Mouse (Mus musculus): Measurements from ENCODE around the gene Clybl. TPM values are rescaled to one million over a fixed set of nuclear protein-coding genes. Genes with fewer than 3 reads are reported as not detected.

The Clybl gene
- total RNA-seq, 2 experiments from 2014 or later: 62.1 to 68.5 TPM

DNA sequence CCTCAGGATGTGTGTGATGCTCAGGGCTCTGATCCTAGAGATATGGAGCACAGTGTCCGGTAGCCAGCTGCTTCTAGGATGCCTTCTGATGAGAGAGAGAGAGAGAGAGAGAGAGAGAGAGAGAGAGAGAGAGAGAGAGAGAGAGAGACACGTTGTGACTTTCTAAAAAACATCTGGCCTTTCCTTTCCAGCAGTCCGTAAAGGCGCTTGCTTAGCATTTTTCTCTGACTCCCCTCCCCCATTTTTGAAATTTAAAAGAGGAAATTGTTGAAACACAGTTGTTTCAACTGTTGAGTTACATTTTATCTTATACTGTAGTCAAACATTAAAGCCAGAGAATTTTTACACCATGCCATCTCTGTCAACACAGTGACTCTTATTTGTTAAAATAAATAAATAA is 114.9 kb downstream of the Clybl start:
- no peak for DNase-seq
- intact Hi-C loops (cut with DNase I): no loop called here

DNA sequence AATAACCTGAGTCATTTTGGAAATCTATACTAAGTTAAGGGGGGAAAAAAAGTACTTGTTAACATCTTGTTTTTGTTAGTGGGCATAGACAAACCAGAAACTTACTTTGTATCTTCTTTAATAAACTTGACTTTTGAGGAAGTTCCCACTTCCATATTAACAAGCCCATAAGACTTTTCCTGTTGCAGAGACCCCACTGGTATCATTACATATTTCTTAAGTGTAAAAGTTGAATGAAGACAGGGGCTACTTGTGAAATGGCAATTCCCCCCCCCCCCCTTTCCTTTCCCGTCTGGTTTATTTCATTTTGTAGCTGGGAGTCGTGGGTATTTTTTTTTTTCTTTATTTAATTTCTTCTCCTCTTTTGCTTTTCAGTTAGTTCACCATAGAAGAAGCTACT is 115.4 kb downstream of the Clybl start:
- intact Hi-C loops (cut with DNase I): no loop called here
- DNase-seq: no peak

DNA sequence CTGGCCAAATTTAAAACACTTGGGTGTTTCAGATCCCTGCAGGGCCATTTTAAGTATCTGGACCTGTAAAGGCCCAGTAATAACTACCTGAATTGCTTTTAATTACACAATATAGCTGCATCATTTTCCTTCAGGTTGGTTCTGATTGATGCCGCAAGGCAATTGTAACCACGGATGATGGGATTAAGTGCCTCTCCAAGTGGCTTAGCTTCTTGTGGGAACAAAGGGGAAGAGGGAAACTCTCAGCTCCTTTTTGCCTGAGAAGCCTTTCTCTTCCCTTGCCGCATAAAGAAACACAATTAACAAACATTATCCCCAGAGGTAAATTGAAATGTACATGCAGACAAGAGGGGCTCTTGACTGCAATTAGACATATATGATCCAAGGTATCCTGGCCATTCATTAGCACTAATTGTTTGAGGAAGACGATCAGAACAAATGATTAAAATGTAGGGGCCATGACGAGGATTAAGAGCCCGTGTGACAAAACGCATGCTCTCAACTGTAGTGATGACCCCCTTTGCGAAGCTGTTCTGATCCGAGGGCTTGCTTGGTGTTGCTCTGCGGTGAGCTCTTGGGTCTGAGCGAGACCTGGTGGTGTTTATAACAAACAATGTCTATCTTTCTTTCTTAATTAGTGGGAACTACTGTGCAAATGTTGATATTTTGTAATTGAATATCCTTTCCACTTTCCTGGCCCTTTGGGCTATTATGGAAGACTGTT is 116.0 kb downstream of the Clybl start:
- intact Hi-C loops (cut with DNase I): no loop called here
- DNase-seq: no peak

DNA sequence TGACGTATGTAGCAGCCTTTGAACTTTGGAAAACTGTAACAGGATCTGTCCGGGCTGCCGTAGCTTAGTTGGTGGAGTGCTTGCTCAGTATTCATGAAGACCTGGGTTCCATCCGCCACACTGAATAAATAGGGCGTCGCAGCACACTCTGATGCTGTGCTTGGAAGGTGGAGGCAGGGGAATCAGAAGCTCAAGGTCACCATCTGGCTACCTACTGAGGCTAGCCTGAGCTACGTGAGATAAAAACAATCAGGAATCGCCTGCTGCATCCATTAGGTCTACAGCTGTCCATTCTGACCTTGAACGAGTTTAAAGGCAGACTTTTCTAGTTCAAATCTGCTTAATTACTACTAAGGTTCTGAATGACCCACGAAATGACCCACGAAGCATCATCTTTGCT is 118.8 kb downstream of the Clybl start:
- no peak for DNase-seq
- intact Hi-C loops (cut with DNase I): no loop called here

DNA sequence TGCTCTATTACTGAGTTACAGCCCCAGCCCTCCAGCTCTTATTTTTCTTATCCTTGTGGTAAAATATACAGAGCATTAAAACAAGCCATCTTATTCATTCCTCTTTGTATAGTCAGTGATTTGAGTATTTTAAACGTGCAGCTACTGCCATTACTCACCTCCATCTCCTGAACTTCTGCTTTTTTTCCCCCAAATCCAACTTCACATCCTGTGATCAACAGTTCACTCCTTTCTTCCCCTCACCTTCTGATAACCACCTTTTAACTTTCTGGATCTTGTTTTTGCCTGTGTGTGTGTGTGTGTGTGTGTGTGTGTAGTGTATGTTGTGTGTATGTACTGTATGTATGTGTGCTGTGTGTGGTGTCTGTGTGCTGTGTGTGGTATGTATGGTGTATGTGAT is 122.3 kb downstream of the Clybl start:
- DNase-seq: no peak
- intact Hi-C loops (cut with DNase I): no loop called here

DNA sequence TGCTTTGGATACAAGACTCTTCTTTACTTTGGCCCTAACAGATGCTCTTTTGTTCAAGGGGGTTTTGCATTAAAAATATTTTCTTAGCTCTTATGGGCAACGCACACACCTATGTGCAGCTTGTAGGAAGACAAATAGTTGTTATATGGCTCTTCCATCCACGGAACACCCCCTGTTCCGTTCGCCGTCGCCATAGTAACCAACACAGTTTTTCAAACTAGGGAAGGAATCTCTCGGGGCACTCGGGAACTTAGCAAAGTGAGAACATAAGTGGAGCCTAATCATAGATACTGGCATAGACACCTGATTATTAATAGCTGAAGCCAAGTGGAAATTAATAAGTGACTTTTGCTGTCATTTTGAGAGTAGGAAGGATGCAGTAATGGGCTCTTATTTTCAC is 123.6 kb downstream of the Clybl start:
- no peak for DNase-seq
- intact Hi-C loops (cut with DNase I): no loop called here

DNA sequence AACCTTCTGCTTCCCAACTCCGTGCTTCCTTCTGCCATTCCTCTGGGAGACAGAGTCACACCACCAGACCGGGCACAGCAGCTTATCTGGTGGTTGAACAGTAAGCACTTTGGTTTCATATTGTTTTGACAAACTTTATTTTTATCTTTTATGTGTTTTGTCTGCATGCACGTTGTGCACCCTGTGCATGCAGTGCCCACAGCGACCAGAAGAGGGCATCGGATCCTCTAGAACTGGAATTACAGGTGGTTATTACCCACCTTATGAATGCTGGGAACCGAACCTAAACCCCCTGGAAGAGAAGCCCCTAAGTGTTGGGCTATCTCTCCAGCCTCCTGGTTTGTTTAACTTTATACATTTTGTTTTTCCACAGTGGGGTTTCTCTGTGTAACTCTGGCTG is 130.9 kb downstream of the Clybl start:
- intact Hi-C loops (cut with DNase I): no loop called here
- no peak for DNase-seq

DNA sequence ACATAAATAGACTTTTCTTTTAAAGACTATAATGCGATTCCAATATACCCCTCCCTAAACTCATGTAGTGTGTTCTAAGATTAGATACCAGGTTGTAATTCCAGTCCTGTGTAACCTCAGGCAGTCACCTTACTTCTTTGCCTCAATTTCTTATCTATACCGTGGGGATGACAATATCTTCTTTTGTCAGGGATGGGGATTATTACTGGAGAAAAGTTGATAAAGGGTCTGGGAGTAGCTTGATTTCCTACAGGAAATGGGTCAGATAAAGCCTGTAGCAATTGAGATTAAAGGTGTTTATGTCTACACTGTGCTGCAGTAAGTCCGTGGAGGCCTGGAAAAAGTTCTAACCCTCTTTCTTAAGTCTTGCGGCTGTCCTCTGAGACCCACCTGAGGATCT is 131.8 kb downstream of the Clybl start:
- intact Hi-C loops (cut with DNase I): no loop called here

DNA sequence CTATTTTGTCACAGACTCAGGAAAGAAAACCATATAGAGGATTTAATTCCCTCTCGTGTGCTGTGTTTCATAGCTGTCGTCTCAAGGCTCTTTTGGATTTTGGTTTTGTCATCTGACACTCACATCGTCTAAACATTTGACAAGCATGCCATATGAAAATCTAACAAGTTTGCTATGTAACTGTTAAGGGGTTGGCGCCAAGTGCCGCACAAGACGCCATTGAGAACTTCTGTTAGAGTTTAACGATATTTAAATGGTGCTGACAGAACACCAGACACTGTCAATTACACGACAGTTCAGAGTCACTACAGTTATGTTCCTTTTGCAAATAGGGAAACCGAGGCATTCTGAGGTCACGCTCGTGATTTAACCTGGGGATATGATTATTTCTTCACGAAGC is 134.2 kb downstream of the Clybl start:
- no peak for DNase-seq
- intact Hi-C loops (cut with DNase I): no loop called here

More for the DNA sequence above, 131.8 kb downstream of the Clybl start:
- DNase-seq: no peak

DNA sequence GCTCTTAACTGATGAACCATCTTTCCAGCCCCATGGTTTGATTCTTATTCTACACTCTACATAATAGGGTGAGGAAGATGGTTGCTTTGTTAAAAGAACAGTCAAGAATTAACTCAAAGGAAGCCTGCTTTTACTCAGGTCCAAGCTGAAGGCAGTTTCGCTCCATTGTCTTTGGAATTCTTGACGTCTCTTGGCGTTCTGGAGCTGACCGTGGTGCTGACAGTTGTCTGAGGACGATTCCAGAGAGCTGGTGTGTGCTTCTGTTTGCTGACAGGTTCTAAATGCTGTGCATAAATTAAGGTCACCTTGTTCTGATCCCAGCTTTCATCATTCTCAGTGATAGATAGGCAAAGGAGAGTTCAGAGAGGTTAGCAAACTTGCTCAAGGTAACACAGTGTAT is 140.6 kb downstream of the Clybl start:
- intact Hi-C loops (cut with DNase I): no loop called here
- DNase-seq: no peak

DNA sequence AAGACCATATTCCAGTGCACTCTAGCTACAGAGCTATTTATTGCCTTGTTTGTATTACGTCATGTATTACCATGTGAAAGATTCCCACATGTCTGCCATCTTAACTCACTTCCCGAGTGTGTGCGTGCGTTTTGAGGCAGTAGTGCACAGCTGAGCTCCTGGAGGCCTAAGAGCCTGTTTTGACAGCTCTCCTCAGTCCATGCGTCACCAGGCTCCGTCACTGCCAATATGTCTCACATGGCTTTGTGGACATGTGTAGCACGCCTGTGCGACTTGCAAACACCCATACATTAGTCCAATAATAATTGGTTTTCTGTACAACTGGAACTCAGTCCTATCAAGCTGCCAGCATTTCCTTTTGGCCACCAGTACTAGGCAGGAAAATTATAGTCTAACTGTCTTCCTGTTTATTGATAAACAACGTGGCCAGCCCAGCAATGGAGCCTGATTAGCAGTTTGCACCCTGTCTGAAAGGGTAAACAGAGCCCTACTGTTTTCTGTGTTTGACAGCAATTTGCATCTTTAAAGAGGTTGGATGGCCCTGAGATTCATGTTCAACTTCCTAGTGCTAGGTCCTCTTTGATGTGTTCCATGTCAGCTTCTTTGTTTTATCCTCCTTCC is 142.4 kb downstream of the Clybl start:
- intact Hi-C loops (cut with DNase I): no loop called here
- no peak for DNase-seq

DNA sequence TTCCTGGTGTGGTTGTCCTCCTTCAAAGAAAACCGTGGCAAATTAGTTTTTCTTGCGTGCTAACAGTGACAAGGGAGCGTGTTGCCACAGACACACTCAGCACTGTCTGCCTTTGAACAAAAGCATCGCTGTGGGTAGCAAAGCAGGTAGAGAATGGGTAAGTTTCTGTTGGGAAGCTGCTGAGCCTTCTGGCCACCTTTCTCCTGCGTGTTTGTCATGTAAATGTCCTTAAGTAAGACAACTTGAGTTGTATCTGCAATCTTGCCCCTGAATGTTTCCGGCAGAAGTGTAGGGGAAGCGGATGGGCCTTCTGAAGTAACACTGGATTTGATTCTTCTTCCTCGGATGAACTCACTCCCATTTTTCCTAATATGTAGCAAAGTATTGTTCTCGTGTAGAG is 148.6 kb downstream of the Clybl start:
- intact Hi-C loops (cut with DNase I): no loop called here
- DNase-seq: no peak

DNA sequence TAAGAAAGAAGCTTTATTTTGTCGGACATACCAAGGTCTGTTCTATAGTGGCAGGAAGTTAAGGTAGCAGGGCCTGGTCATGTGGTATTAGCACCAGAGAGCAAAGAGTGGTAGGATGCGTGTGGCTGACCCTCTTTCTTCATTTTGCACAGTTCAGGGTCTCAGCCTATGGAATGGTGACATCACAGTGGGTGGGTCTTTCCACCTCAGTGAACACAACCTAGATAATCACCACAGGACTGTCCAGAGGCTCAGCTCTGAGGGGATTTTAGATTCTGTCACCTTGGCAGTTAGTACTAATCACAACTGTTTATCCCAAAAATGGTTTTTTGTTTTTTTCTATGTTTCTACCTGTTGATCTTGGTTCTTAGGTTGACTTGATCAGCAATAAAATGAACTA is 149.2 kb downstream of the Clybl start:
- no peak for DNase-seq
- intact Hi-C loops (cut with DNase I): no loop called here

DNA sequence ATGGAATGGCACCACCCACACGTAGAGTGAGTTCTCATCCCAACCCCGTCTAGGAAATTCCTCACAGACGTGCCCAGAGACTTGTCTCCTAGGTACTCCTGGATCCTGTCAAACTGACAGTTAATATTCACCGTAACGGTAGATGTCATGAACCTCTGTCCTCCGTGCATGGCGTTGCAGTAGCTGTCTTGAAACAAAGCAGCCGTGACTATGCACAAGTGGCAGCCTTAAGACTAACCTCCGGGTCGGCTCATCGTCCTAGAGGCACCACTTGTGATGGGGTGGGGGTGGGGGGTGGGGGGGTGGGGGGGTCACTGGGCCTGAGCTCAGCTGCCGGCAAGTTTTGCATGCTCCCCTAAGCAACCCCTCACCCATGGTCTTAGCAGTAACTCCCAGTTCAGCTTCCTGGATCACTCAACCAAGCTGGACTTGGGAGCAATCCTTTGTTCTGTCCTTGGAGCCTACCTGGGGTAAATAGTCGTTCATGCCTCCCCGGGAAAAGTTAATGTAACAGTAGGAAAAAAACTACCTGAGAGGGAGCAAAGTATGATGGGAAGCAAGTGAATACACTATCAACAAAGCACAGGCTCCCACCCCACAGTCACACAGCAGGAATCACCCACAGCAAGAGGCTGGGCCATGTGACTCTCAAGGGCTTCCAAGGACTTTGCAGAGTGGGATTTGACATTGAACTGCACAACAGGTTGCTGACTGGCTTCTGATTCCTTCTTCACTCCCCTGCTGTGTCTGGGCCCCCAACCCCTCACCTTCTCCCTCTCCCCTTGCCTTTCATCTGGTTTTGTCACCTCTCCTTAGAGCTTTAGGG is 150.3 kb downstream of the Clybl start:
- DNase-seq: no peak
- intact Hi-C loops (cut with DNase I): no loop called here

DNA sequence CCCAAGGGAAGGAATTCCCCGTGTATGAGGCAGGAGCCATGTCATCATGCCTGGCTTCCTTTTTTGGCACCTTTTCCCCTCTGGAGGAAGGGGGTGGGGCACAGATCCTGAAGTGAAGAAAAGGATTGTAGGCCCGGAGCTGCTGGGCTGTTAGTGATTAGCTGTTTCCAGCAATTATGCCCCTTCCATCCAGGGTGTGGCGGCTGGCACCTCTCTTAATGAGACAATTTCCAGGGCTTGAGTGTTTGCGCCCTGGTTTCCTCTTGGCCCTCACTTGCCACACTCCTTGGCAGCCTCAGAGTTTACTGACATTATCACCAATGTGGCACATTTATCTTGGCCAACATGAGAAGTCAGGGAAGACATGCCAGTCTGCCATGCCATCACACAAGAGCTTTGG is 155.5 kb downstream of the Clybl start:
- intact Hi-C loops (cut with DNase I): no loop called here
- DNase-seq: no peak

DNA sequence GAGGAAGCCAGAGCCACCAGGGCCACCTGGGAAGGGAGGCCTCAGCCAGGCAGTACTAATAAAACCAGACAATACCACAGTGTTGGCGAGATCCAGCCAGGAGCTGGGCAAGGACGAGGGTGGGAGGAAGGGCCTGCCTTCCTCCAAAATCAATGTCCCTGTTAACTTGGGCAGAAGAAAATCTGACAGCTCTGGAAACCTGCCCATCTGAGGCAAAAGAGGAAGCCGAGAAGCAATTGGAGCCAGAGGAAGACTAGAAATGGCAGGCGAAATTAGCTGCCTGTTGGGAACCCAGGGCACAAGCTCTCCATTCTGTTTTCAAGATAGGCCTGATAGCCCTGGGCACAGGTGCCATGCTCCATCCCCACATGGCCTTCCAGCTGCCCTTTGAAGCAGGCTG is 157.3 kb downstream of the Clybl start:
- intact Hi-C loops (cut with DNase I): no loop called here
- DNase-seq: no peak

DNA sequence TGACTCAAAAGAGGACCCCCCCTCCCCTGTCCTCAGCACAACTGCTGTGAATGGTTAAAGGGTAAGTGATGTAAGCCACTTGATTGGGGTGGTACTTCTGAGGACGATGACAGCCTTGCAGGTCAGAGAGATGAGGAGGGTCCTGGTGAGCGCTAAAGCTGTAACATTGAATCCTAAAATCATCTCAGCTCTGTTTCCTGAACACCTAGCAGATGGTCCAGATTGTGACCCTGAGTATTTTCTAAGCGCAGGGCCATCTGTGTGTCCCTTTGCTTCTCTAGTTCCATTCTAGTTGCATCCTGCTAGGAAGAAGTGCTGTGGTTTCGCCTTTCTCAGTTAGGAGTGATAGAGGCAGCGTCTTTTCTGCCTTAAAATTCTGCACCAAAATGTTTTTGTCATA is 158.6 kb downstream of the Clybl start:
- DNase-seq: no peak
- intact Hi-C loops (cut with DNase I): no loop called here

DNA sequence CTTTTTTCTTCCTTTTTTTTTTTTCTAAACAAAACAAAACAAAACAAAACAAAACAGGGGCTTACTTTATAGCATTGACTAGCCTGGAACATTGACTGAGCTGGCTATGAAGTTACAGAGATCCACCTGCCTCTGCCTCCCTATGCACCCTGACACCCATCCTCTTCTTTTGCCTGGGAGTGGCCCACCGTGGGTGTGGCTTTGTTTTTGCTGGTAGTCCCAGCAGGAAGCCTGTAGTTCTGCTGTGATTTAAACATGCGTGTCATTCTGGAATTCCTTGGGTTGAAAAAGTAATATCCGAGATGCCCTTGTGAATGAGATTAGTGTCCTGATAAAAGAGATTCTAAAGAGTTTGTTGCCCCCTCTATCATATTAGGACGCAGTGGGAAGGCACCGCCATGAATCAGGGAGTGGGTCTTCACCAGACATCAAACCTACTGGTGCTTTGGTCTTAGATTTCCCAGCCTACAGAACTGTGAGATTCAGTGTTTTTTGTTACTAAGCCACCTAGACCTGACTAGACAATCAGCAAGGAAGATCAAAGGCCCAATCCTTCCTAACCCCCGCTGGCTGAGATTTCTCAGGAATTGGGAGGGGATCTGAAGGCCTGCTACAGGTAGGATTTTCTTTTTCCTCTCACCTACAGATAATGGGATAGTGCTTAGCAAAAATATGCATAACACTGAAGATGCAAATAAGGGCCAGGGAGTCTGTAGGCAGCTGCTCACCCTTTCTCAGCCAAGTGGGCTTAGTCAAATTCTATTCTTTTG is 160.3 kb downstream of the Clybl start:
- DNase-seq: no peak
- intact Hi-C loops (cut with DNase I): no loop called here

DNA sequence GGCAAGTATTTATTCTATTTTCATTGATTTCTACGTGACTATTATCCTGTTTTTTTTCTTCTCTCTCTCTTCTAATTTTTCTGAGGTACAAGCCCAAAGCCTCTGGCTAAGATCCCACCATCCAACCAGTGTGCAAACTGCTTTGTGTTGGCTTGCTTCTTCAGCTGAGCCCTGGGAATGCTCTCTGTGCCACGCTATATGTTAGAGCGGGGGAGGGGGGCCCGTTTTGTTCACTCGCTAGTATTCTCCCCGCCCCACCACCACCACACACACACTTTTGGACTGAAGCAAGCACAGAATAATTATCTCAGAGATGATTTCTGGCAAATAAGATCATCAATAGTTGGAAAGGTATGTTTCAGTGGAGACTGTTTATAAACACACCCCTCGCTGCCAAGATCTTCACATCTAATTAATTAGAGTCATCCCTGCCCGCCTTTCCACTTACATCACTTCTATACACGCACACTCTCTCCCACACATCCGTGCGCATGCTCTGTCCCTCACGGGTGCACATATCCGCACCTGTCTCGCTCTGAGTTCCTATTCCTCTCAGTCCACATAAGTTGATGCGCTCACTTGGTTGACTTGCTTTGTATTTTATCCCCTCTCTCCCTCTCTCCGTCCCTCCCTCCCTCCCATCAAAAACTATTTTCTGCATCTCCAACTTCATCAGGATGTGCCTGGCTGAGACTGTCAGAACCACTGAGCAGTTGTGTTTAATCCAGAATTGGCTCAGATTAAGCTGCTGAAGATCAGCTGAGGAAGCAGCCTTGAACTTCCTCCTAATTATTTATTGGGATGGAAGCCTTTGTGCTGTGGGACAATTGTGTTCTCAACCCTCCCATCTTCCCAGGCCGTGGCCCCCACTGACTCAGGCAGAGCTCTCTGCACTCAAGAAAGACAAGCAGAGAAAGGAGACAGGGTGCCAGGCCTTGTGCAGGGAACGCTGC is 163.0 kb downstream of the Clybl start:
- intact Hi-C loops (cut with DNase I): no loop called here
- no peak for DNase-seq

DNA sequence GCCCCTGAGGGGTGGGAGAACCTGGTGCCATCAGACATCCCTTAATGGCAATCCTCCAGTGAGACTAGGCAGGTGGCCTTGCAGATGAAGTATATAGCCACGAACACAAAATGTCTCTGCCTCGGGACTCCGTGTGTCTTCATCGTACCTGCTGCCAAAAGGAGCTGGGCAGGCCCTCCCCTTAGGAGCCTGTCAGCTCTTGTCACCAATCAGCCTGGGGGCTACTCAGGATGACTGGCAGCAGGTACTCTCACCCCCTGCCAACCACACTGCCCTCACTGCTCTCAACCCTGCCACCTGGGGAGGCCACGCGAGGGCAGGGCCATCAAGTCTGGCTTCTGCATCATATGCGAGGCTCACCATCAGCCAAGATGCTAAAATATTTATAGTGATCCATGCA is 166.6 kb downstream of the Clybl start:
- no peak for DNase-seq
- intact Hi-C loops (cut with DNase I): no loop called here

Measured in gastrocnemius, postnatal 36 days (tissue).